Comparison of ENCODE assay signal across 8 mouse cellular contexts in genomic region chr6:4748506-4748961, GRCm38 (mm10). TPM values are rescaled to one million over a fixed set of nuclear protein-coding genes. Genes with fewer than 3 reads are reported as not detected.
DNase-seq lines count a peak whose midpoint lies in the region; ATAC-seq and TF ChIP-seq lines count a peak whose summit lies in the region.

No protein-coding gene starts in this region.

- 0 out of 2 replicates have a peak, but pooled peaks cover under 1% of the 10 kb centered on the region for H3K4me1 ChIP-seq in heart, embryonic 10.5 days
- H3K4me1 ChIP-seq in embryonic facial prominence, embryonic 15.5 days, result no peaks in the 10 kb centered on the region
- H3K4me1 ChIP-seq in hindbrain, embryonic 16.5 days (ENCODE audit: control insufficient read depth, insufficient read depth, low read depth, low read length), result no peaks in the 10 kb centered on the region
- no peaks in the 10 kb centered on the region for H3K4me1 ChIP-seq in lung, postnatal 0 days (ENCODE audit: insufficient read depth, low read depth, low read length)
- no peaks in the 10 kb centered on the region for H3K4me1 ChIP-seq in stomach, embryonic 15.5 days

- peak overlapping the region; percentile 69 for H3K4me2 ChIP-seq in embryonic facial prominence, embryonic 15.5 days (replicated peaks)
- peak overlapping the region; percentile 63 for H3K4me2 ChIP-seq in hindbrain, embryonic 16.5 days (ENCODE audit: low read length)
- H3K4me2 ChIP-seq in lung, postnatal 0 days (replicated peaks; ENCODE audit: low read depth, low read length), result peak overlapping the region; percentile 61
- H3K4me2 ChIP-seq in stomach, embryonic 15.5 days, result peak overlapping the region; percentile 69

- TF ChIP-seq EP300 in lung, postnatal 0 days (IDR thresholded peaks at IDR 0.05), result no peak

- intact Hi-C loops in heart, postnatal 25 days (cut with DNase I), result loop anchor here (5.0 kb wide), 1 partner anchor 364 kb away; no protein-coding TSS in a partner anchor

- WGBS in heart, embryonic 10.5 days, result 52% methylated on average over 15 of the region's 15 CpGs
- 45% methylated on average over 15 of the region's 15 CpGs for WGBS in embryonic facial prominence, embryonic 15.5 days
- 44% methylated on average over 15 of the region's 15 CpGs for WGBS in hindbrain, embryonic 16.5 days
- WGBS in lung, postnatal 0 days, result 44% methylated on average over 15 of the region's 15 CpGs
- 43% methylated on average over 15 of the region's 15 CpGs for whole genome bisulfite sequencing in stomach, embryonic 15.5 days

- no peak; the same call in 1 of the 2 replicates for ATAC-seq in embryonic facial prominence, embryonic 15.5 days (ENCODE audit: insufficient number of reproducible peaks, low FRiP score, low TSS enrichment, low read depth)
- peak; percentile 22 for ATAC-seq in hindbrain, embryonic 16.5 days
- ATAC-seq in lung, postnatal 0 days, result no peak
- ATAC-seq in stomach, embryonic 15.5 days (ENCODE audit: insufficient read depth, low FRiP score, low read depth), result no peak

- H3K27ac ChIP-seq in heart, embryonic 10.5 days, result peak overlapping the region; percentile 92
- H3K27ac ChIP-seq in embryonic facial prominence, embryonic 15.5 days (replicated peaks), result peak overlapping the region; percentile 78
- 0 out of 2 replicates have a peak overlapping the region, but pooled peaks have one; percentile 23 for H3K27ac ChIP-seq in hindbrain, embryonic 16.5 days (ENCODE audit: low read depth, low read length)
- no peak overlapping the region for H3K27ac ChIP-seq in lung, postnatal 0 days (ENCODE audit: low read length)
- no peak overlapping the region for H3K27ac ChIP-seq in stomach, embryonic 15.5 days

- no peaks in the 10 kb centered on the region for H3K27me3 ChIP-seq in heart, embryonic 10.5 days (ENCODE audit: insufficient read depth, poor library complexity, severe bottlenecking)
- H3K27me3 ChIP-seq in embryonic facial prominence, embryonic 15.5 days, result no peaks in the 10 kb centered on the region
- no peaks in the 10 kb centered on the region for H3K27me3 ChIP-seq in hindbrain, embryonic 16.5 days (replicated peaks; ENCODE audit: control insufficient read depth, insufficient read depth, low read length)
- no peaks in the 10 kb centered on the region for H3K27me3 ChIP-seq in lung, postnatal 0 days (replicated peaks; ENCODE audit: insufficient read depth, low read length)
- H3K27me3 ChIP-seq in stomach, embryonic 15.5 days (replicated peaks), result no peaks in the 10 kb centered on the region

- no peak overlapping the region for H3K9ac ChIP-seq in embryonic facial prominence, embryonic 15.5 days
- peak overlapping the region; percentile 53 for H3K9ac ChIP-seq in hindbrain, embryonic 16.5 days (ENCODE audit: low read depth, low read length)
- no peak overlapping the region for H3K9ac ChIP-seq in lung, postnatal 0 days (replicated peaks; ENCODE audit: low read depth)
- no peak overlapping the region for H3K9ac ChIP-seq in stomach, embryonic 15.5 days

- TF ChIP-seq CTCF in lung, postnatal 0 days (IDR thresholded peaks at IDR 0.05), result no peak

- H3K4me3 ChIP-seq in heart, embryonic 10.5 days, result peak overlapping the region; percentile 60
- H3K4me3 ChIP-seq in embryonic facial prominence, embryonic 15.5 days (replicated peaks), result peak overlapping the region; percentile 51
- peak overlapping the region; percentile 43 for H3K4me3 ChIP-seq in hindbrain, embryonic 16.5 days (ENCODE audit: low read length)
- H3K4me3 ChIP-seq in lung, postnatal 0 days (ENCODE audit: low read depth, low read length), result peak overlapping the region; percentile 51
- peak overlapping the region; percentile 44 for H3K4me3 ChIP-seq in stomach, embryonic 15.5 days (replicated peaks)

- DNase-seq in heart, embryonic 10.5 days (ENCODE audit: low spot score), result no peak
- no peak for DNase-seq in heart, postnatal 25 days (ENCODE audit: low spot score)
- DNase-seq in R1 (ENCODE audit: low read depth, low spot score), result peak; percentile 72
- DNase-seq in lung, postnatal 0 days (ENCODE audit: low spot score), result peak; percentile 29
- DNase-seq in urinary bladder, postnatal 10 days (ENCODE audit: low spot score), result no peak

- H3K9me3 ChIP-seq in heart, embryonic 10.5 days, result peaks cover 24% of the 10 kb centered on the region
- 0 out of 2 replicates have a peak, but pooled peaks cover 8% of the 10 kb centered on the region for H3K9me3 ChIP-seq in embryonic facial prominence, embryonic 15.5 days (replicated peaks)
- H3K9me3 ChIP-seq in hindbrain, embryonic 16.5 days (ENCODE audit: control insufficient read depth, low read length), result peaks cover 10% of the 10 kb centered on the region
- H3K9me3 ChIP-seq in lung, postnatal 0 days (ENCODE audit: low read length), result 0 out of 2 replicates have a peak, but pooled peaks cover 3% of the 10 kb centered on the region
- H3K9me3 ChIP-seq in stomach, embryonic 15.5 days, result no peaks in the 10 kb centered on the region

- no peaks in the 10 kb centered on the region for H3K36me3 ChIP-seq in heart, embryonic 10.5 days
- H3K36me3 ChIP-seq in embryonic facial prominence, embryonic 15.5 days, result no peaks in the 10 kb centered on the region
- H3K36me3 ChIP-seq in hindbrain, embryonic 16.5 days (ENCODE audit: control insufficient read depth, insufficient read depth, low read length), result no peaks in the 10 kb centered on the region
- H3K36me3 ChIP-seq in lung, postnatal 0 days (ENCODE audit: insufficient read depth, low read length), result no peaks in the 10 kb centered on the region
- no peaks in the 10 kb centered on the region for H3K36me3 ChIP-seq in stomach, embryonic 15.5 days

RNA-seq across cellular contexts. Expression of gene Peg10, which starts 1.4 kb away (rescaled TPM):
- 5.9 and 16.6 TPM in 2 replicates for polyA plus RNA-seq in heart, embryonic 10.5 days (2016; fragmentation: Nextera tagmentation; extraction: Ambion mirVana)
- total RNA-seq in heart, postnatal 25 days (2021), result 1 to 10 TPM; 1.2 TPM
- polyA plus RNA-seq in embryonic facial prominence, embryonic 15.5 days (2015; fragmentation: Nextera tagmentation; extraction: Ambion mirVana), result 8.9 and 10.0 TPM in 2 replicates
- 4.6 and 7.0 TPM in 2 replicates for polyA plus RNA-seq in hindbrain, embryonic 16.5 days (2015; fragmentation: Nextera tagmentation; extraction: Ambion mirVana)
- polyA plus RNA-seq in lung, postnatal 0 days (2015; fragmentation: Nextera tagmentation; extraction: Ambion mirVana), result 0.39 and 0.49 TPM in 2 replicates
- polyA plus RNA-seq in stomach, embryonic 15.5 days (2015; fragmentation: Nextera tagmentation; extraction: Ambion mirVana), result 4.5 and 5.9 TPM in 2 replicates

RNA-seq across cellular contexts. Expression of gene Sgce, which starts 1.5 kb away (rescaled TPM):
- polyA plus RNA-seq in heart, embryonic 10.5 days (2016; fragmentation: Nextera tagmentation; extraction: Ambion mirVana), result 52.9 and 58.3 TPM in 2 replicates
- total RNA-seq in heart, postnatal 25 days (2021), result 10 to 100 TPM; 19.4 to 22.7 TPM
- polyA plus RNA-seq in embryonic facial prominence, embryonic 15.5 days (2015; fragmentation: Nextera tagmentation; extraction: Ambion mirVana), result 72.1 and 72.9 TPM in 2 replicates
- polyA plus RNA-seq in hindbrain, embryonic 16.5 days (2015; fragmentation: Nextera tagmentation; extraction: Ambion mirVana), result 58.3 and 59.7 TPM in 2 replicates
- 84.5 and 101 TPM in 2 replicates for polyA plus RNA-seq in lung, postnatal 0 days (2015; fragmentation: Nextera tagmentation; extraction: Ambion mirVana)
- 66.1 and 72.1 TPM in 2 replicates for polyA plus RNA-seq in stomach, embryonic 15.5 days (2015; fragmentation: Nextera tagmentation; extraction: Ambion mirVana)

Comparison
In these comparisons a context has a peak if more than half of its experiments do, and no peak if none do; other contexts are left out.
1. DNase-seq: peak in R1 (single experiment) and lung, postnatal 0 days (single experiment); none in heart, embryonic 10.5 days (single experiment), heart, postnatal 25 days (single experiment) and urinary bladder, postnatal 10 days (single experiment).
2. H3K27ac ChIP-seq: peak in heart, embryonic 10.5 days (single experiment), embryonic facial prominence, embryonic 15.5 days (single experiment) and hindbrain, embryonic 16.5 days (single experiment); none in lung, postnatal 0 days (single experiment) and stomach, embryonic 15.5 days (single experiment).
3. Peak in every context shown above with its lines, with median percentiles within 50 percentile points of each other: H3K4me3 ChIP-seq and H3K4me2 ChIP-seq.